Mouse (Mus musculus): ENCODE results near the gene Thtpa. TPM values are rescaled to one million over a fixed set of nuclear protein-coding genes. Genes with fewer than 3 reads are reported as not detected.

Gene Thtpa
- 10 to 100 TPM; 11.3 to 13.8 TPM for total RNA-seq (2021)

DNA sequence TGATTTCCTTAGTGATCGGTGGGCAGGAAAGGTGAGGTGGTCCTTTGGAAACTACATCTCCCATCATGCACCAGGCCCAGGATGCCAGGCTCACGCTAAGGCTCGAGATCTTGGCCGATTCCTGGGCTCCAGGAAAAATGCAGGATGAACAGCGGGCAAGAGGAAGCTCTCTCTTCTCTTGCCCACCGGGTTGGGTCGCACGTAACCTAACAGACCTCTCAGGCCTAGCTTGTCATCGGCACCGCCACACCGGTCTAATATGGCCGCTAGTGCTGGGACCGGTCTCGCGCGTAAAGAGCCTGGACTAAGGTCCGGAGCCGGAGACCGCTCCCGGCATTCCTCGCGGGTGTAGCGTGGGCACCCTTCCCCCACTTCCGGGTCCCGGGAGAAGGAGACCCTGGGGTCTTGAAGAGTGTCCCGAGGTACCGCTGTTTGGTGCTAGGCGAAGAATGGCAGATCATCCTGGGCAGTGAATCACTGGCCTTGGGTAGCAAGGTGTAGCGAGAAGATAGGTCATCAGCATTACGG, at the start of gene Thtpa:
Gene Thtpa, plus strand, starts transcription at position 81 of the 528 bp plus-strand sequence.
- intact Hi-C loops (cut with DNase I): loop anchor here (5.0 kb wide), 1 partner anchor 197 kb away; no protein-coding TSS in a partner anchor

GRCm38 (mm10) chr14:55047971-55048531, 46.5 kb upstream of the Thtpa start:
- intact Hi-C loops (cut with DNase I): no loop called here
- no peak for DNase-seq

More for the DNA sequence above, at the start of gene Thtpa:
- DNase-seq: peak; percentile 81 to 85

- intact Hi-C loops (cut with DNase I): no loop called here
- DNase-seq: no peak
Measured at GRCm38 (mm10) chr14:55052496-55052895, 42.1 kb upstream of the Thtpa start.

- intact Hi-C loops (cut with DNase I): no loop called here
- no peak for DNase-seq
Measured at GRCm38 (mm10) chr14:55053050-55053449, 41.5 kb upstream of the Thtpa start.

DNA sequence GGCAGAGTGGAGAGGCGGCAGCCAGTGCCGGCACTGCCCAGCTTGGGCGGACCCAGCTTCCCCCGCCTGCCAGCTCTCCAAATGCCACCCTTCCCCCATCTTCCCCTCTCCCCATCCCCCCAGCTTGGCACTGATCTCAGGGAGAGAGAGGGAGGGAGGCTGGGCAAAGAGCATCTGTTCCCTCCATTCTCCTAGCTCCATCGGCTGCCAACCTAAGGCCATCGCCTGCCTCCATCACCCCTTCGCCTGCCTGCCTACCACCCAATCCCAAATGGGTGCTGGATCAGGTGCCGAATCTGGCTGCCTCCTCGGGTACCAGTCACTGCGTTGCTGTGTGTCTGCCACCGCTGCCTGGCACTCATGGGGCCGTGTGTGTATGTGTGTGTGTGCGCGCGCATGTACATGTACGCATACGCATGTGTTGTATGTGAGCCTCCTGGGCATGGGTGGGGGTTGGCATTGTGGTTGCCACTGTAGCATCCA, 40.8 kb upstream of the Thtpa start:
- no peak for DNase-seq
- intact Hi-C loops (cut with DNase I): no loop called here

DNA sequence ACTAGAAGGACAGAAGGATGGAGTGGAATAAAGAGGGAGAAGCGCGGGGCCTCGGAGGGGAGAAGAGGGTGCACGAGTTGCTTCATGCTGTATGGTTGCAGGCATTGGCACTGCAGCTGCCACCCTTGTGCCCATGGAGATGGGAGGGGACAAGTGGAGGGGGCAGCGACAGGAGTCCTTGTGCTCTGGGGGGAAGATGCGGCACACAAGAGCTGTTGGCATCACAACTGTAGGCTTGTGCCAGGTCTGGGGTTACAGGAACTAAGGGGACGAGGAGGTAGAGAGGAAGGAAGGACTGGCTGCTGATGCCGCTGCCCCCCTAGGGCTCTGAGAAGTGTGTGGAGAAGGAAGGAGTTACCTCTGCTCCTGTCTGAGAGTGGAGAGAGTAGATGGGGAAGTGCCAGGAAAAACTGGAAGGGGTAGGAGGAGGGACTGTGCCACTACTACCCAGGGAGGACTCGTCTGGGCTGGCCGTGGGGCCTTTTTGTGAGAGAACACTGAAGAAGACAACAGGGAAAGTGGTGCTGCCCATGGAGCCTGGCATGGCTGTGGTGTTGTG, 40.3 kb upstream of the Thtpa start:
- DNase-seq: no peak
- intact Hi-C loops (cut with DNase I): no loop called here

DNA sequence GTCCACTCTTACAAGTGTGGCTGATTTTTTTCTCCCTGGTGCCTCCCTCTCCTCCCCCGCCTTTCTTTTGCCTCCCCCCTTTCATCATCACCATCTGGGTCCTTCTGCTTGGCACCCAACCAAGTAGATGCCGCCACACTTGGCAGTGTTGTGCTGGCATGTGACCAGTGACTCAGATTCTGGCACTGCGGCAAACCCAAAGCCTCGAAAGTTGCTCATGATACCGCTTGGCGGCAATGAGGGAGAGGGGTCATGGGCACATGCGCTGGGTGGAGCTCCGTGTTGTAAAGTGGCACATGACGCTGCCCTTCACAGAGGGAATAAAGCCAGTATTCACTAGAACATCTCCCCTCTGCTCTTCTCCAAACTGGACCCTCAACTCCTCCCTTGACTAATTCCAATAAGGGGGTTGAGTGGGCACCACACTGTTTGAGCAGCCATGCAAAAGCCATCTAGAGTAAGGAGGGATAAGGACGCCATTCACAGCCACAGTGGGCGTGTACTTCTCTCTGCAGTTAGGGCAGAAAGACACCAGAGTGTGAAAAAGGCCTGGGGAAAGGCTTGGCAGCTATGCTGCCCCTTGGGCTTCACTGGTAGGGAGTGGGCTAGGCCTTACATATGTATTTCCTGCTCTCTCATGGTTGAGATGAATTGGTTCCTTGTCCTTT, 39.3 kb upstream of the Thtpa start:
- intact Hi-C loops (cut with DNase I): no loop called here
- DNase-seq: peak; percentile 69 to 70

- intact Hi-C loops (cut with DNase I): no loop called here
- no peak for DNase-seq
Measured at GRCm38 (mm10) chr14:55059009-55059408, 35.6 kb upstream of the Thtpa start.

- intact Hi-C loops (cut with DNase I): no loop called here
Measured at GRCm38 (mm10) chr14:55059931-55060330, 34.7 kb upstream of the Thtpa start.

GRCm38 (mm10) chr14:55061845-55062244, 32.7 kb upstream of the Thtpa start:
- no peak for DNase-seq
- intact Hi-C loops (cut with DNase I): no loop called here

More at GRCm38 (mm10) chr14:55059931-55060330, 34.7 kb upstream of the Thtpa start:
- DNase-seq: no peak

GRCm38 (mm10) chr14:55062626-55063025, 32.0 kb upstream of the Thtpa start:
- intact Hi-C loops (cut with DNase I): no loop called here
- peak in 1 of 2 experiments; percentile 10 for DNase-seq

GRCm38 (mm10) chr14:55063117-55063516, 31.5 kb upstream of the Thtpa start:
- intact Hi-C loops (cut with DNase I): no loop called here
- no peak for DNase-seq

DNA sequence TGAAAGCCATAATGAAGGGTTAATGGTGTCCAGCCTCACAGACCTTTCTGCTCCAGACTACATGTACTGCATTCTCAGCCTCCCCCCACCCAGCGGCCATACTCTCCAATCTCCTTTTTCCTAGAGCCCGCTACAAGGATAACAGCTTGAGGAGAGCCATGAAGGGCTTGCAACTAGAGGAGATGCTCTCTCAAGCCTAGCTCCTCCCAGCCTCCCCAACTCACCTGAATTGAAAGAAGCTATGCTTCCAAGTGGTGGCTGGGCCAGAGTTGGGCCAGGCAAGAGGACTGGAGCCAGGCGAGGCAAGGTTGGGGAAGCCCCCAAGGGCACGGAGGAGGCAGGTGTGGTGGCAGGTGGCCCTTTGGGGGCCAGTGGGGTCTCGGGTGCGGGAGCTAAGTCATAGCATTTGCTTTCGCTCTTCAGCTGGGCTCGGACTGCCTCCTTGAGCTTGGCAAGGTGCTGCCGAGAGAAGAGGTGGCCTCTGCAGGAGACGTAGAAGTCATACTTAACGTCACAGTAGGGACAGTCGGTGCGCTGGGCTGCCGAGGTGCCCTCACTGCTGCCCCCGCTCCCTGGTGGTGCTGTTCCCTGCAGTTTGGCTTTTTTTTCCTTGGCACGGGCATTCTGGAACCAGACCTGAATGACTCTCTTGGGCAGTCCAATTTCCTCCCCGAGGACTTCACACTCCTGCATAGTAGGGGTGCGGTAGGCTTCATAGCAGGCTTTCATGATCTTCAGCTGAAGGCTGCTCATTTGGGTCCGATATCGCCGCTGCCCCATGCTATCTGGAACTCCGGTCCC, 30.8 kb upstream of the Thtpa start:
- no peak for DNase-seq
- intact Hi-C loops (cut with DNase I): no loop called here

GRCm38 (mm10) chr14:55064481-55065370, 29.9 kb upstream of the Thtpa start:
- intact Hi-C loops (cut with DNase I): no loop called here
- no peak for DNase-seq

- DNase-seq: no peak
- intact Hi-C loops (cut with DNase I): no loop called here
Measured at GRCm38 (mm10) chr14:55065391-55065790, 29.2 kb upstream of the Thtpa start.

DNA sequence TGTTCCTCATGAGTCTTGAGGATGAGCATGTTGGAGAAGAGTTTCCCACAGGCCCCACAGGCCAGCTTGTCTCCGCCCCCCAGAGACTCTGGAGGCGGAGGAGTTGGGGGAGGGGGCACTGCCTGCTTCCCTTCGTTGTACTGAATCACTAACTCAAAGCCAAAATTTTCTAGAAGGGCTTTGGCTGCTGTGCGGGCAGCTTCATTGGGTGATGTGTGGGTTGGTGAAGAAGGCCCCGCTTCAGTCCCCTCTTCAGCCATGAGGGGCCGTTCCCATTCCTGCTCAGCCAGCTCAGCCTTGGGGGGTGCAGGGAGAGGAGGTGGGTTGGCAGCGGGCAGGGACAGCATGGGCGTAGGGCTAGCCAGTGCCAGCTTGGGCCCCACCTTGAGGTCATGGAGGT, 28.5 kb upstream of the Thtpa start:
- no peak for DNase-seq
- intact Hi-C loops (cut with DNase I): no loop called here

DNA sequence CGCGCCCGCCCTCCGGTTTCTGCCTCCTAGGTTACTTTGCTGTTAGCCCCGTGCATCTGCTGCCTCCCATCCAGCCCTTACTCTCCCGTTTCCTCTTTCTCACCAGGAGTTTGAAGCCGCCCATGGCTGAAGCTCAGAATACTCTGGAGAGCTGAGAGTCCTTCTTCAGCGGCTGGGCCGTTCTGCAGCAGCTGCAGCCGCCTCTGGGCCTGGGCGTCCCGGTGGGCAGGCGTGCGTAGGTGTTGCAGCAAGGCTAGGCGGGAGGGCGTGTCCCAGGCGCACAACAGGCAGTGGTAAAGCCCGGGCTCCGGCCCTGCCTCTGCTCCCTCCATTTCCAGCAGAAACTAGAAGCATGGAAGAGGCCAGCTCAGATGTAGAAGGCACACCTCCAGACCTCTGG, 22.8 kb upstream of the Thtpa start:
- DNase-seq: no peak
- intact Hi-C loops (cut with DNase I): no loop called here

- intact Hi-C loops (cut with DNase I): no loop called here
- no peak for DNase-seq
Measured at GRCm38 (mm10) chr14:55074416-55074815, 20.2 kb upstream of the Thtpa start.

GRCm38 (mm10) chr14:55076224-55076623, 18.4 kb upstream of the Thtpa start:
- intact Hi-C loops (cut with DNase I): no loop called here
- peak; percentile 26 to 54 for DNase-seq

DNA sequence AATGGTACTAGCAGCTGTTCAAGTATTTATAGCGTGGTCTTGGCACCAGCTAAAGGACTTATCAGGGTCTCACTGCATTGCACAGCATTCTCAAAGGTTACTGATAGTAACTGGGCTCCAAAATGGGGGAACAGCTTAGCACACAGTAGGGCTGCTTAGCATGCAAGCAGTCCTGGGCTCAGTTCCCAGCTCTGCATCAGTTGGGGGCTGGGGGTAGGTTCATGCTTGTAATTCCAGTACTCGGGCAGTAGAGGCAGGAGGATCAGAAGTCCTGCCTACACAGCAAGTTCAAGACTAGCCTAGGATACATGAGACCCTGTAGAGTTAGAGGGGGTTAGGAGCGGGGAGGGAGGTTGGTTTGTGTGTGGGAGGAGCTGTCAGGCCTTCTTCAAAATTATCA, 17.6 kb upstream of the Thtpa start:
- intact Hi-C loops (cut with DNase I): no loop called here

More for the DNA sequence above, 17.6 kb upstream of the Thtpa start:
- no peak for DNase-seq

Data from heart, postnatal 10 days (tissue).